Mouse (Mus musculus) left cerebral cortex, postnatal 14 days (tissue): ENCODE results near the gene Pcna. TPM values are rescaled to one million over a fixed set of nuclear protein-coding genes. Genes with fewer than 3 reads are reported as not detected.

Experiments used
- DNase-seq, 2 experiments: peaks; one replicate each; pipeline ENCODE4 v3.0.0; 2021 to 2022; ENCODE audit warnings: low spot score in 2 of 2, mixed read lengths in 1 of 2
- intact Hi-C: fragments of 180-260 bp; cut with DNase I; formaldehyde crosslinking; loops from one replicate; pipeline ENCODE4 v1.15.1; 2025
- total RNA-seq, 2 experiments: library from RNA; stranded (reverse); gene quantifications; 2 replicates each; pipeline ENCODE4 v1.2.3; 2021

The Pcna gene
- total RNA-seq, 2 experiments from 2014 or later: 52.1 to 54.7 TPM

GRCm38 (mm10) chr2:132279336-132279882 is 26.3 kb upstream of the Pcna start:
- DNase-seq: no peak
- intact Hi-C loops: no loop called here

- no peak for DNase-seq
- intact Hi-C loops: no loop called here
Observed at GRCm38 (mm10) chr2:132278273-132278853, 25.2 kb upstream of the Pcna start.

DNA sequence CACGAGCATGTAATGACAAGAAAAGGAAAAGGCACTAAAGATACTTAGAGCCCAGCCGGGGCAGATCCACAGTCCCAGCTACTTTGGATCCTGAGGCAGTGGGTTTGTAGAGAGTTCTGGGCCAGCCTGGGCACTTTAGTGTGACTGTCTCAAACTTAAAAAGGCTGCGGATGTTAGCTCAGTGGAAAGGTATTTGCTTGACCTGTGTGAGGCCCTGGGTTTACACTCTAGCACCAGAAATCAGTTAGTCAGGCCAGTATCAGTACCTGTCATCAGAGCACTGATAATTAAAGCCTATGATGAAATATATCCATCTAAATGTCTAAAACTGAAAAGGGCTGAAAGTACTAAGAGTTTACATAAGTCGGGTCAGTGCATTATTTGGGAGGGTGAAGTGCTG is 23.1 kb upstream of the Pcna start:
- no peak for DNase-seq
- intact Hi-C loops: no loop called here

GRCm38 (mm10) chr2:132275527-132275926 is 22.4 kb upstream of the Pcna start:
- intact Hi-C loops: no loop called here

DNA sequence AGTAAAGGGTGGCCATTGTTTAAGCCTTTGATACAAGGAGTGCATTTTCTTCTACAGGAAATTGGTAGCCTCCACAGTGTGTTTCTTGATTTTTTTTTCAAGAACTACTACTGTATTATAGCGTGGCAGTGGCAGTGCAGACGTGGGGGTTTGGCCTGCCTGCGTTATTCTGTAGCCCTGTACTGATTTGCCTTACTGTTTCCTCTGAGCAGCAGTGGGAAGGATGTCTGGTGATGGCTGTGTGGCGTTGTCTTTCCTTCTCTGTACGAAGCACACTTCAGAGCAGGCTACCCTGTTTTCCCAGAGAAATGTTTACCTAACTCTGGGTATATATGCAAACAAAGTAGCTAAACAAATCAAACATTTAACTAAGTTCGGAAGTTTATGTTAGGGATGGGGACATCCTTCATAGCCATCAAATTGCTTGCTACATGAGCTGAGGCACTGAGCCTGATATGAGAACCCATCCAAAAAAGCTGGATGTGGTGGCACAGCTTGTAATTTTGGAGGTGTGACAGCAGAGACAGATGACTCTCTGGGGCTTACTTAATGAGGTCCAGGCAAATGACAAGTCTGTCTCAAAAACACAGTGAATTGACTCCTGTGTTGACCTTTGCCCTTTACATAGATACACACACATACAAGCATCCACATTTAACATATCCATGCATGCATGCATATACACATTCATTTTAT is 19.7 kb upstream of the Pcna start:
- intact Hi-C loops: no loop called here
- no peak for DNase-seq

More at GRCm38 (mm10) chr2:132275527-132275926, 22.4 kb upstream of the Pcna start:
- no peak for DNase-seq

DNA sequence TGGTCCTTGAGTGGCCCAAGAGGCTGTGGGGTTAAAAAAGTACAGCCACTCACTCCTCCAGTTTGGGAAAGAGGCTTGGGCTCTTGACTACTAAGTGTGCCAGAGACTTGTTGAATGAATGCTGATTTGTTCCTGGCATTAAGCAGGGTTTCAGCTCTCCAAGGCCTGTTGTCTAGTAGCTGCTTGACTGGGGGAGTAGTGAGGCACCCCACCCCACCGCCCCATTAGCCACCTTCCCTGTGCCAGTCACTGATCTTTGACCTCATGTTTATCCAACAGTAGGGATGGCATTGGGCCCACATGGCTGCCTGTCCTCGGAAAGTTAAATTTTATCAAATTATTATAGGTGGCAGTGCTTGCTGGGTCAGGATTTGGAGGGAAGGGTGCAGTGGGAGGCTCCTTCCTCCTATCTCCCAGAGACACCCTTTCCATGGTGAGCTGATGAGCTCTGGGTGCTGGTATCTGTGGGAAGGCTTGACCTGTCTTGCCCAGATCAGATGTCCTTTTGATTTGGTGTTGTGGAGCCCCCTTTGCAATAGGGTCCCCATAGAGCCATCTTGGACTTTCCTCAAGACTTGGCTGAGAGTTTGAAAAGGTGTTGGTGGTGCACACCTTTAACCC is 17.3 kb upstream of the Pcna start:
- intact Hi-C loops: no loop called here

GRCm38 (mm10) chr2:132269217-132269616 is 16.1 kb upstream of the Pcna start:
- DNase-seq: no peak
- intact Hi-C loops: no loop called here

More for the DNA sequence above, 17.3 kb upstream of the Pcna start:
- DNase-seq: no peak

DNA sequence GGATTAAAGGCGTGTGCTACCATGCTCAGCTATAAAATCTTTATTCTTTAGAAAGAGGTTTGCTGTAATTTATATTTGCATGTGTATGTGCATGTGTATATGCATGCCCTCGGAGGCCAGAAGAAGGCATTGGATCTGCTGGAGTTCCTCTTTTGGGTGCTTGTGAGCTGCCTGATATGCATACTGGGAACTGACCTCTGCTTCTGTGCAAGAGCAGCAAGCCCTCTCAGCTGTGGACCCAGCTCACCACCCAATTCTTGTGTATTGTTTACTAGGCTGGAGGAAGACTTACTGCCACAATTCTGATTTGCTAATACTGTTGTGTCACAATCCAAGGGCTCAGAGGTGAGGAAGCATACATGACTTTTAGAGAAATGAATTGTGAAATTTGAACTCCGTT is 13.0 kb upstream of the Pcna start:
- DNase-seq: no peak
- intact Hi-C loops: no loop called here

DNA sequence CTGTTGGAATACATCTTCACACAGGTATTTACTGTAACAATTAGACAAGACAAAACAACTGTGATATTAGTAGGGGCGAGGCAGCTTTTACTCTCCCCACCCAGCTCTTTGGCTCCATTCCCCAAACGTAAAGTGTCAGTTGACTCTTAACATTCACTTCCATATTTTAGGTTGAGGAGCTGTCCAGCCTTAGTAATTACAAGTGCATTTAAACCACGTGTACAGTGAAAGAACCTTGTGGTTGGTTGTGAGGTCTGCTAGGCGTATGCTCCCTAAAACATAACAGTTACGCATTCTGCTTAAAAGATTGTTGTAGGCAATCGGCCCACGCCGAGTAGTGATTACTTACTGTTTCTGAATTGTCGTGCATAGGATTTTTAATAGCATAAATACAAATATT is 12.1 kb upstream of the Pcna start:
- DNase-seq: no peak
- intact Hi-C loops: no loop called here

GRCm38 (mm10) chr2:132264266-132264710 is 11.2 kb upstream of the Pcna start:
- intact Hi-C loops: no loop called here
- DNase-seq: peak in 1 of 2 experiments; percentile 28

- intact Hi-C loops: no loop called here
- peak; percentile 19 to 28 for DNase-seq
Observed at GRCm38 (mm10) chr2:132263421-132264265, 10.5 kb upstream of the Pcna start.

DNA sequence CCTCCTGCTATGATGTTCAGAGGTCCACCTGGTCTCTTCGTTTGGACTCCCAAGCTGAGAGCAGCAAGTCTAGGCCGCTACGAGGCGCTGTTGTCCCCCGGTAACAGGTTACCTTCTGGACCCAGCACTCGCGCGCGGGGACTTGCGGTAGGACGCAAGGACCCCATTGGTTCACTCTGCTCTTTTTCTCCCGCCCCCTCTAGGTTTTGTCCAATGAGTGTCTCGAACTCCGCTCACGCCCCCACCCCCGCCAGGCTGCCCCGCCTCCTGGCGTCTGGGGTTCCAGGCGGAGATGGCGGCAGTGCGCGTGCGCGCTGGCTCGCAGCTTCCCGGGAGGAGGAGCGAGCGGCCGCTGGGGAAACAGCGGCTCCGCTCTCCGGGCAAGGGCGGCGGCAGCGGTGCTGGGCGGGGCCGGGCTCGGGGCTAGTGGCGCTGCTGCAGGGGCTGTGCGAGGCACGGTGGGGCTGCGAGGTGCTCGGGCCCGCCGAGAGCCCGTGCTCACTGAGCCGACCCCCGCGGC is 9.8 kb upstream of the Pcna start, which contains the start of gene Cds2:
Gene Cds2 (plus strand): TSS at position 270 of the 520 bp plus-strand sequence.
- DNase-seq: peak; percentile 99
- intact Hi-C loops: no loop called here

GRCm38 (mm10) chr2:132262175-132262574 is 9.1 kb upstream of the Pcna start:
- DNase-seq: no peak
- intact Hi-C loops: no loop called here

GRCm38 (mm10) chr2:132260601-132261000 is 7.5 kb upstream of the Pcna start:
- no peak for DNase-seq
- intact Hi-C loops: no loop called here

GRCm38 (mm10) chr2:132257350-132258068 is 4.4 kb upstream of the Pcna start:
- intact Hi-C loops: no loop called here
- DNase-seq: no peak

DNA sequence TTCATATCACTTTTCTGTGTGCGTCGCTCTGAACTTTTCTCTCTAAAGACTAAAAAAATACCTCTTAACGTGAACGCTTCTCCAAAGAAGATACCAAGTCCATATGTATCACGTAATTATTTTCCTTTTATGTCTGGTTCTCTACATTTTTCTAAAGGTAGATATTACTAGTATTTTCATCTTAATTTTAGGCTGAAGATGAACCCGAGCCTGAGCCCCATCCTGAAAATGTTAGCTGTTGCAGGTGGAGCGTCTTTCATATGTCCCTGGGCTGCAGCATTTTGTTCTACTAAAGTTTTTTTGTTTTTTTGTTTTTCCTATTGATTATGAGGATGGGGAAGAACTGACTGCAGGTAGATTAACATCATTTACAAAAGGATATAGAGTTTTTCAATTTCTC is 489 bp upstream of the Pcna start:
- DNase-seq: no peak
- intact Hi-C loops: no loop called here

- intact Hi-C loops: no loop called here
- no peak for DNase-seq
Observed at GRCm38 (mm10) chr2:132251911-132252310, 1.2 kb downstream of the Pcna start.

DNA sequence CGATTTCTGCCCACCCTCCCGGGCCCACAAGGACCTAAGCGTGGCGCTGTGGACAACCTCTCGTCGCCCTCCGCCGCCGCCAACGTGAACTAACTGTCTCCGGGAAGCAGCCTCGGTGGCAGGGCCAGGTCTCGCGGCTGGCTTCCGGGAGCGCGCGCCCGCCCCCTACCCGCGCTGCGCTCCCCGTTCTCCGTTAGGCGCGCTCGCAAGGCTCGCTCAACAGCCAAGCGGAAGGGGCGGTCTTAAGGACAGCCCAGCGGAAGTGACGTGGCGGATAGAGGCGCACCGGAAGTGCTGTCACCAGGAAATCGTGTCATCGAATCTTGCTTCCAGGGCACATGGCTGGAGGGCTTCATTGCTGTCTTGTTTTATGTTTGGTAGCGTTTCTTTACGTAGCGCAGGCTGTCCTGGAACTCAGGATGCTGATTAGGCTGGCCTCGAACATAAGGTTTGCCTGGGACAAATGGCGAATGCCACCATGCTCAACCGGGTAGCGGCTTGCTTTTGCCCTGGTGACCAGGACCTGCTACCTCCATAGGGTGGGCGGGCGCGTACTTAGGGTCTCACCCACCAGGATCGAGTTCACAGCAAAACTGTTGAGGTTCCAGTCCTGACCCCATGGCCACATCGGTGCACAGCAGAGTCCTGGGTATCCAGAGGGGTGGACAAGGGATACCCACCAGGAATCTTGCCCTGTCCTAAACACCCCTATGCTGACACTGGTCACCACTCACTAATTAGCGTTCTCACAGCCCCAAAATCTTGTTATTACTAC is 5.4 kb downstream of the Pcna start, which contains the start of gene Tmem230:
Gene Tmem230 (minus strand): TSS at position 269 of the 775 bp plus-strand sequence.
- intact Hi-C loops: no loop called here
- peak; percentile 96 for DNase-seq
